Mouse (Mus musculus) left cerebral cortex, postnatal 14 days (tissue): ENCODE data around the gene Mcm3ap. TPM values are rescaled to one million over a fixed set of nuclear protein-coding genes. Genes with fewer than 3 reads are reported as not detected.

Source experiments
- DNase-seq, 2 experiments: peaks; one replicate each; pipeline ENCODE4 v3.0.0; 2021 to 2022; ENCODE audit warnings: low spot score in 2 of 2, mixed read lengths in 1 of 2
- intact Hi-C: fragments of 180-260 bp; cut with DNase I; formaldehyde crosslinking; loops from one replicate; pipeline ENCODE4 v1.15.1; 2025
- total RNA-seq, 2 experiments: library from RNA; stranded (reverse); gene quantifications; 2 replicates each; pipeline ENCODE4 v1.2.3; 2021

Mcm3ap gene
- total RNA-seq, 2 experiments from 2014 or later, result 50.4 to 57.9 TPM

DNA sequence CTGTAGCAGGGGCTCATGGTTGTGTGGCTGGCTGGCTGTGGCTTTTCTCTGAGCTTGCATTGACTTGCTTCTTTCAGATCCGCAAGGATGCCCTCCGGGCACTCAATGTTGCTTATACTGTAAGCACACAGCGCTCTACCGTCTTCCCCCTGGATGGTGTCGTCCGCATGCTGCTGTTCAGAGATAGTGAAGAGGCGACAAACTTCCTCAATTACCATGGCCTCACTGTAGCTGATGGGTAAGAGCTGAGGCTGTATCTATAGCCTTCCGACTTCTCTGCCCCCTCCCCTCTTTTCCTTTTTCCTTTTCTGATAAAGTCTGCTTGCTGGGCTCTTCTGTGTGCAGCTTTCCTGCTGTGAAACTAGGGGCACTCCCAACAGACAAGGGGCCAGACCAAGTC is 19.5 kb downstream of the Mcm3ap start:
- no peak for DNase-seq
- intact Hi-C loops, result no loop called here

DNA sequence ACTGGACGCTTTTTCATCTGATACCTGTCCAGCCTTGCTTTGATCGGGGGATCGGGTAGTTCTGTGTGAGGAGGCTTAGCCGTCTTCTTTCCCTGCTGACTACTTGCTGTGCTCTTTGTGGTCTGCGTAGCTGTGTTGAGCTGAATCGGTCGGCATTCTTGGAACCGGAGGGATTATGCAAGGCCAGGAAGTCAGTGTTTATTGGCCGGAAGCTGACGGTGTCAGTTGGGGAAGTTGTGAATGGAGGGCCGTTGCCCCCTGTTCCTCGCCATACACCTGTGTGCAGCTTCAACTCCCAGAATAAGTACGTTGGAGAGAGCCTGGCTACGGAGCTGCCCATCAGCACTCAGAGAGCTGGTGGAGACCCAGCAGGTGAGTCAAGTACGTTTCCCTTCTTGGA is 20.5 kb downstream of the Mcm3ap start:
- no peak for DNase-seq
- intact Hi-C loops, result no loop called here

DNA sequence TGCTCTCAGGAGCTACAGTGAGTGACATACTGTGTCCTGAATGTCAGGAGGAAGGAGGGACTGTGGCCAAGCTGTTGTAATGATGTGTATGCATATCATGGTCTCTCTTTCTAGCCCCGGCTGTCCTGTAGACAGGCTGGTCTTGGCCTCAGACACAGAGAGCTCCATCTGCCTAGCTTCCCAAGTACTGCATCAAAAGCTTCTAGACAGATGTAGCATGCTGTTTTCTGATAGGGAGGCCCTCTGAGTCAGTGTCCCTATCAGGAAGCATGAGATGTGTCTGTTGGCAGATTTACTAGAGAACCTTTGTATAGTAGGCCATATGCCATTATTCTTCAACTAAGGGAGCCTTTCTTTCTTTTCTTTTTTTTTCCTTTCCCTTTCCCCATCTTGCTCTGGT is 24.8 kb downstream of the Mcm3ap start:
- peak in 1 of 2 experiments; percentile 29 for DNase-seq
- intact Hi-C loops, result no loop called here

DNA sequence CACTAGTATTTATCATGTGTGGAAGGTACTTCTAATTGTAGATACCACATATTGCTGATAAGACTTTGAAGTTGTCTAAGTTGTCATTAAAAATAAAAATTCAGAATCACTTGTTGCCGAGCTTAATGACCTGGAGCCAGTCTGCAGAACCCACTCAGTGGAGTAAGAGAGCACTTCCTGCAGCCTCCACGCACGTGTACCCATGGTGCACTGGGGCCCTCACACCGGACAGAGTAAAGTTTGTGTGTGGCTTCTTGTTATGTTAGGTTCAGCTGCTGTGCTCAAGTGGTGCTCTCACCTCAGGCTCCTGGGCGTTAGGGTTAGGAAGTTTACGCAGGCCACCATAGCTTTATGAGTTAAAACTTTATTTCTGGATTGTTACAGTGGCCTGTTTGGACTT is 26.8 kb downstream of the Mcm3ap start:
- DNase-seq, result no peak
- intact Hi-C loops, result no loop called here

- intact Hi-C loops, result no loop called here
- DNase-seq, result peak in 1 of 2 experiments; percentile 18
Observed at GRCm38 (mm10) chr10:76496366-76496765, 27.6 kb downstream of the Mcm3ap start.

DNA sequence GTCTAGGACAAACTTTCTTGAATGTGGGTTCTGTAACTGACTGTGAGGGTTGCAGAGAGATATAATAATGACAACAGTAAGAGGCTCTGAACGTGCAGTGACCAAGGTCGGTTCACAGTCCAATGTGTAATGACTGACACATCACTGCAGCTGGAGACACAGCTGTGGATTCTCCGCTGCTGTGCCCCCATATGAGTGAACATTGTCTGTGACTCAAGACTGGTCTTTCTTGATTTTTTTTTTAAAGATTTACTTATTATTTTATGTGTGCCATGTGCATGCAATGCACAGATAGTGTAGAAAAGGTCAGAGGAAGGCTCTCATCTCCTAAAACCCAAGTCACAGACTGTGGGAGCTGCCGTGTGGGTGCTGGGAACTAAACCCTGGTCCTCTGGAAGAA is 28.8 kb downstream of the Mcm3ap start:
- intact Hi-C loops, result no loop called here
- no peak for DNase-seq

- intact Hi-C loops, result no loop called here
- no peak for DNase-seq
Observed at GRCm38 (mm10) chr10:76504271-76504943, 35.7 kb downstream of the Mcm3ap start.

DNA sequence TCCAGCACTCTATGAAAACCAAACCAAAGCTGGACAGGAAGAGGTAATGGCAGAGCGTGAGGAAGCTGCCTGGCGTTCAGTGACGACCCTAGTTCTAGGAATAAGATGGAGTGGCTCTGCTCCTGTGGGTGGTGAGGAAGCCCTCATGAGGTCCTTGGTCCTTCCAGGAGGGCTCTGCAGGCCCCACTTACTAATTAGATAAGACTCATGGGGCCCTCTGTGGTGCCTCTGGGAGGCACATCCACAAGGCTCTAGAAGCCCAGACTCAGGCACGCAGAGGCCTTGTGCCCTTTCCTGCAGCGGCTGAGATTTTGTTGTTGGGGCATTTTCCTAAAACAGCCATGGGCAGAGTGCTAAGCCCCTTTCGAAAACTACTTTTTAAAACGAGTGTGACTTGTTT is 37.1 kb downstream of the Mcm3ap start:
- no peak for DNase-seq
- intact Hi-C loops, result no loop called here

- intact Hi-C loops, result no loop called here
- peak; percentile 68 to 75 for DNase-seq
Observed at GRCm38 (mm10) chr10:76512965-76513583, 44.3 kb downstream of the Mcm3ap start.

DNA sequence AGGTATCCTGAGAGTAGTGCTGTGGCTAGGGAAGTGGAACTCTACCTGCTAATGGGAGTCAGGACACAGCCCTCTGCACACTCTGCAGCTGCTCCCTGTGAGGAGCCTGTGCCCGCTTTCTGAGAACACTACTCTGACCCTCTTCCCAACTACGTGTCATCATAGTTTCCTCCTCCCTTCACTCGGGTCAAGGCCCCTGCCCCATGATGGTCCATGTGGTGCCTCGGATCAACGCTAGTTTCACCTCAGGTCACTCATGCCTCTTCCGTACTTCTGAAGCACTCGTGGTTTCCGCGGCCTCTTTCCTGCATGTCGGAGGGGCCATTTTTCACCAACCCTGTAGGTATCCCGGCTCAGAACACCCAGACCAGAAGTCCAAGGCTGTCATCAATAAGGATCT is 62.2 kb downstream of the Mcm3ap start:
- intact Hi-C loops, result no loop called here
- DNase-seq, result peak in 1 of 2 experiments; percentile 9

GRCm38 (mm10) chr10:76531375-76531774 is 62.6 kb downstream of the Mcm3ap start, which contains the start of gene Lss:
TSS of gene Lss (plus strand) at chr10:76531588.
- intact Hi-C loops, result no loop called here

DNA sequence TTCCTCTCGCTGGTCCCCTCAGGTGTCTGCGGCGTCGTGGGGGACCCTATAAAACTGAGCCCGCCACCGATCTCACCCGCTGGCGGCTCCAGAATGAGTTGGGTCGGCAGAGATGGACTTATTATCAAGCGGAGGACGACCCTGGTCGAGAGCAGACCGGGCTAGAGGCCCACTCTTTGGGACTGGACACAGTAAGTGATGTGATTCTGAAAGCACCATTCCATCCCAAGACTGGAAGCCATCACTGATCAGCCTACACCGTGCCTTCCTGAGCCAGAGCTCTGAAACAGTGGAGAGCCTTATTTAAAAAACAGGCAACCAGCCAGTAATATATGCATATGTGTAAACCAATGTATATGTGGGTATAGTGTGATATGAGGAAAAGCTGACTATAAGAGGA is 63.1 kb downstream of the Mcm3ap start:
- DNase-seq, result no peak
- intact Hi-C loops, result no loop called here

More at GRCm38 (mm10) chr10:76531375-76531774, 62.6 kb downstream of the Mcm3ap start, which contains the start of gene Lss:
- peak; percentile 96 to 98 for DNase-seq

GRCm38 (mm10) chr10:76535526-76535925 is 66.8 kb downstream of the Mcm3ap start:
- no peak for DNase-seq
- intact Hi-C loops, result no loop called here

- intact Hi-C loops, result no loop called here
- no peak for DNase-seq
Observed at GRCm38 (mm10) chr10:76537619-76538018, 68.9 kb downstream of the Mcm3ap start.

GRCm38 (mm10) chr10:76541336-76542085 is 72.8 kb downstream of the Mcm3ap start:
- intact Hi-C loops, result no loop called here
- DNase-seq, result no peak

- DNase-seq, result no peak
- intact Hi-C loops, result no loop called here
Observed at GRCm38 (mm10) chr10:76542636-76543375, 74.1 kb downstream of the Mcm3ap start.

GRCm38 (mm10) chr10:76546566-76546965 is 77.8 kb downstream of the Mcm3ap start:
- DNase-seq, result no peak
- intact Hi-C loops, result no loop called here

GRCm38 (mm10) chr10:76548218-76548617 is 79.5 kb downstream of the Mcm3ap start:
- intact Hi-C loops, result no loop called here

DNA sequence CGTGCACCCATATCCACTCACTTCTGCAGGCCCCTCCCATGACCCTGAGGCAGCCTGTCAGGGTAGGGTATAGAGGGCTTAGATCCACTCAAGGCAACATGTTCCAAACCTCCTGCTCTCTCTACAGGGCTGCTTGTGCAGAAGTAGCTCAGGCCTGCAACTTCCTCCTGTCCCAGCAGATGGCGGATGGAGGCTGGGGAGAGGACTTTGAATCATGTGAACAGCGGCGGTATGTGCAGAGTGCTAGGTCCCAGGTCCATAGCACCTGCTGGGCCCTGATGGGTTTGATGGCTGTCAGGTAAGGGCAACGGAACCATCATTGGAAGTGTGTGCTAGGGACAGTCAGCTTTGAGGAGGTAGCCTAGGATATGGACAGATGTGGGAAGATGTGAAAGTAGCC is 81.7 kb downstream of the Mcm3ap start:
- intact Hi-C loops, result loop anchor here (5.0 kb wide), 1 partner anchor 182 kb away; no protein-coding TSS in a partner anchor
- DNase-seq, result peak; percentile 13 to 19

More at GRCm38 (mm10) chr10:76548218-76548617, 79.5 kb downstream of the Mcm3ap start:
- DNase-seq, result no peak

GRCm38 (mm10) chr10:76551556-76551955 is 82.8 kb downstream of the Mcm3ap start:
- no peak for DNase-seq
- intact Hi-C loops, result loop anchor here (5.0 kb wide), 1 partner anchor 181 kb away; no protein-coding TSS in a partner anchor
